In genomic region chr11:113368046-113368445, GRCm38 (mm10) we compare ENCODE assay signal across 13 mouse cellular contexts.
DNase-seq lines count a peak whose midpoint lies in the region; ATAC-seq lines count a peak whose summit lies in the region.
"Had no signal": no experiment of that assay in that cellular context is flagged by ENCODE, and none has a peak within 500 bp of the region (broad histone marks: within the 10 kb centered on the region; RNA-seq: fewer than 3 reads in every experiment).

No protein-coding gene starts in this region.

- peak; percentile 50 for ATAC-seq in kidney, embryonic 15.5 days (replicated peaks; ENCODE audit: low FRiP score)
- ATAC-seq in liver, embryonic 12.5 days: no peak
- ATAC-seq in forebrain, embryonic 13.5 days: no peak
- ATAC-seq: forebrain, postnatal 0 days; liver, postnatal 0 days had no signal

- 22% methylated on average over 13 of the region's 13 CpGs for WGBS in kidney, embryonic 15.5 days
- WGBS in liver, embryonic 12.5 days (ENCODE audit: insufficient replicate concordance): 74% methylated on average over 13 of the region's 13 CpGs
- WGBS in forebrain, embryonic 13.5 days: 70% methylated on average over 13 of the region's 13 CpGs

- H3K4me3 ChIP-seq in kidney, embryonic 15.5 days (replicated peaks): no peak overlapping the region
- H3K4me3 ChIP-seq in liver, embryonic 12.5 days: no peak overlapping the region
- no peak overlapping the region for H3K4me3 ChIP-seq in forebrain, embryonic 13.5 days

- intact Hi-C loops in heart, postnatal 36 days (cut with DNase I): no loop called here

- H3K4me1 ChIP-seq in kidney, embryonic 15.5 days: peaks cover 29% of the 10 kb centered on the region
- peaks cover 5% of the 10 kb centered on the region; the same call in 1 of the 2 replicates for H3K4me1 ChIP-seq in liver, embryonic 12.5 days
- H3K4me1 ChIP-seq in forebrain, embryonic 13.5 days: peaks cover 22% of the 10 kb centered on the region

- H3K4me2 ChIP-seq in kidney, embryonic 15.5 days: peak overlapping the region; percentile 23; the same call in 1 of the 2 replicates
- H3K4me2 ChIP-seq in liver, embryonic 12.5 days: no peak overlapping the region
- H3K4me2 ChIP-seq in forebrain, embryonic 13.5 days: no peak overlapping the region

- peak; percentile 14 for DNase-seq in kidney, adult 9 months
- no peak for DNase-seq in kidney, adult 8-10 months
- DNase-seq in retina, postnatal 1 day: peak; percentile 50
- no peak for DNase-seq in retina, embryonic 14.5 days (ENCODE audit: low spot score)
- DNase-seq in heart, postnatal 36 days: no peak
- DNase-seq: cerebellum, adult 8-10 months; forebrain, postnatal 0 days; liver, postnatal 0 days; right cerebral cortex, postnatal 4 days; thymus, postnatal 25 days had no signal

- 0 out of 2 replicates have a peak overlapping the region, but pooled peaks have one; percentile 48 for H3K27ac ChIP-seq in kidney, embryonic 15.5 days
- no peak overlapping the region for H3K27ac ChIP-seq in liver, embryonic 12.5 days
- no peak overlapping the region for H3K27ac ChIP-seq in forebrain, embryonic 13.5 days

- H3K9me3 ChIP-seq in kidney, embryonic 15.5 days (replicated peaks): no peaks in the 10 kb centered on the region
- H3K9me3 ChIP-seq in liver, embryonic 12.5 days (replicated peaks): no peaks in the 10 kb centered on the region
- no peaks in the 10 kb centered on the region; the same call in 1 of the 2 replicates for H3K9me3 ChIP-seq in forebrain, embryonic 13.5 days (replicated peaks)

- H3K27me3 ChIP-seq in kidney, embryonic 15.5 days: 0 out of 2 replicates have a peak, but pooled peaks cover 10% of the 10 kb centered on the region
- no peaks in the 10 kb centered on the region for H3K27me3 ChIP-seq in liver, embryonic 12.5 days (replicated peaks)
- no peaks in the 10 kb centered on the region for H3K27me3 ChIP-seq in forebrain, embryonic 13.5 days

- no peaks in the 10 kb centered on the region for H3K36me3 ChIP-seq in kidney, embryonic 15.5 days
- H3K36me3 ChIP-seq in liver, embryonic 12.5 days: peaks cover 9% of the 10 kb centered on the region; the same call in 1 of the 2 replicates
- H3K36me3 ChIP-seq in forebrain, embryonic 13.5 days (ENCODE audit: poor library complexity, severe bottlenecking): no peaks in the 10 kb centered on the region

- no peak overlapping the region for H3K9ac ChIP-seq in kidney, embryonic 15.5 days
- H3K9ac ChIP-seq in liver, embryonic 12.5 days: no peak overlapping the region
- no peak overlapping the region for H3K9ac ChIP-seq in forebrain, embryonic 13.5 days
- H3K9ac ChIP-seq: forebrain, postnatal 0 days; liver, postnatal 0 days had no signal

Comparison
In these comparisons a context has a peak if more than half of its experiments do, and no peak if none do; other contexts are left out.
1. DNase-seq: peak in kidney, adult 9 months (single experiment) and retina, postnatal 1 day (single experiment); none in kidney, adult 8-10 months (0 of 2), retina, embryonic 14.5 days (single experiment) and heart, postnatal 36 days (0 of 2).